Mouse (Mus musculus): ENCODE data around the gene Enc1. TPM values are rescaled to one million over a fixed set of nuclear protein-coding genes. Genes with fewer than 3 reads are reported as not detected.

Enc1 gene
- 1.9 and 2.5 TPM in 2 replicates for polyA plus RNA-seq (2015; fragmentation: Nextera tagmentation; extraction: Ambion mirVana)

GRCm38 (mm10) chr13:97240965-97241786 lies at the start of gene Enc1:
Enc1 (plus strand) TSS chr13:97241105.

GRCm38 (mm10) chr13:97197932-97198562 lies 42.9 kb upstream of the Enc1 start, which contains the start of gene Hexb:
Hexb (minus strand) TSS chr13:97198357.

Other genes with a start within 250 kb of the Enc1 start
- not detected in 2 replicates for gene 1700029F12Rik, start 206.7 kb upstream of the Enc1 start, polyA plus RNA-seq (2015; fragmentation: Nextera tagmentation; extraction: Ambion mirVana)
- 0.94 and 1.0 TPM in 2 replicates for gene Fam169a, start 173.8 kb upstream of the Enc1 start, polyA plus RNA-seq (2015; fragmentation: Nextera tagmentation; extraction: Ambion mirVana)
- gene Gm6169, start 141.9 kb upstream of the Enc1 start, polyA plus RNA-seq (2015; fragmentation: Nextera tagmentation; extraction: Ambion mirVana) = 1.9 and 2.4 TPM in 2 replicates
- gene Gfm2, start 103.2 kb upstream of the Enc1 start, polyA plus RNA-seq (2015; fragmentation: Nextera tagmentation; extraction: Ambion mirVana) = 17.0 and 17.6 TPM in 2 replicates
- 54.2 and 56.4 TPM in 2 replicates for gene Nsa2, start 103.2 kb upstream of the Enc1 start, polyA plus RNA-seq (2015; fragmentation: Nextera tagmentation; extraction: Ambion mirVana)
- gene Hexb, start 42.7 kb upstream of the Enc1 start, polyA plus RNA-seq (2015; fragmentation: Nextera tagmentation; extraction: Ambion mirVana) = 23.9 and 34.6 TPM in 2 replicates